Mouse (Mus musculus) erythroblast, embryonic 14.5 days (primary cell): Measurements from ENCODE around the gene Fam178b.

Experiments
- GATA1 ChIP-seq: IDR thresholded peaks from 2 replicates; pipeline ENCODE4 v1.6.1; 2012; ENCODE audit warnings: low read length, inconsistent platforms, mixed read lengths
- TAL1 ChIP-seq: IDR thresholded peaks from 3 replicates; pipeline ENCODE4 v1.6.1; 2012; ENCODE audit warnings: low read length, inconsistent platforms, mixed read lengths

DNA sequence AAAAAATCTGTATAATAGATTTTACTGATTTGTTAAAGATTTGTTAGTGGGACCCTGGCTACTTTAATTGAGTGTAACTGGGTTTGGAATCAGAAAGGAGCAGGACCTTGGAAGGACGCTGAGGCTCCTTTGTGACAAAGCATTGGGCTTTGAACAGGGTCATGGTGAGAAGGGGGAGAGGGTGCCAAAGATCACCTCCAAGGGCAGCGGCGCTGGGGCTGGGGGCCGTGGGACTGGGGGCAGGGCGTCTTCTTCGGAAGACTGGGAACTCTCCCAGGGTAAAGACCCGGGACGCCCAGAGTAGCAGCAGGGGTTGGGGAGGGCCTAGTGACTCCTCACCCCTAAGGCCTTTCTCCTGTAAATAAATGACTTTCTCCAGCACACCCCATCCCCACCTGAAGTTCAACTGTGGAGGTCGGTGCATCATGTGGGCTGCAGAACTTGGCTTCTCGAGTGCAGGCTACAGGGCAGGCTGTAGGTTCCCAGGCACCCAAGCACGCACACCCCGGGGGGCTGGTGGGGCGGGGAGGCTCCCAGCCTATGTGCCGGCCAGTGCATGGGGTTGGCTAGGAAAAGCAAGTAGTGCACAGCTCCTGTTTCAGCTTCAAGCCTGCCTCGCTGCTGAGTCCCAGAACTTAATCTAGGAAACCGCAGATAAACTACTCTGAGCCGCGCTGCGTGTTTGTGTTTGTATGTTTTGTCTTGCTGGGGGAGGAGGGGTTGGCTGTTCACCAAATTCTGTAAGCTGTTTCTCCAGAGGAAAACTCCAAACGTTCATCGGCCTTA lies 115.0 kb downstream of the Fam178b start:
- TF ChIP-seq TAL1 (no peak), GATA1 (no peak)
